Mouse (Mus musculus) testis, postnatal 10 days (tissue): ENCODE data around the gene Mmp2.

ENCODE experiments used
- DNase-seq: peaks from one replicate; pipeline ENCODE4 v3.0.0; 2021; ENCODE audit warnings: low spot score

The Mmp2 gene

DNA sequence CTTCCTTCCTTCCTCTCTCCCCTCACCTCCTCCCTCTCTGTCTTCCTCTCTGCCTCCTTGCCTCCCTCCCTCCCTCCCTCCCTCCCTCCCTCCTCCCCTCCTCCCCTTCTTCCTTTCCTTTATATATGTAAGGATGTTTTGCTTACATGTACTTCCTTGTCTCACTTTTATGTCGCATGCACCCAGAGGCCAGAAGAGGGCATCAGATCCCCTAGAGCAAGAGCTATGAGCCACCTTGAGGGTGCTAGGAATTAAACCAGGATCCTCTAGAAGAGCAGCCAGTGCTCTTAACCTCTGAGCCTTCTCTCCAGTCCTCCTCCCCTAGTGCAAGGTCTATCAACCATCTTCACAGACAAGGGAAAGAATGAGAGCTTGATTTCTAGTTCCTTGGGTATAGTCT, 69.0 kb downstream of the Mmp2 start:
- DNase-seq = no peak

DNA sequence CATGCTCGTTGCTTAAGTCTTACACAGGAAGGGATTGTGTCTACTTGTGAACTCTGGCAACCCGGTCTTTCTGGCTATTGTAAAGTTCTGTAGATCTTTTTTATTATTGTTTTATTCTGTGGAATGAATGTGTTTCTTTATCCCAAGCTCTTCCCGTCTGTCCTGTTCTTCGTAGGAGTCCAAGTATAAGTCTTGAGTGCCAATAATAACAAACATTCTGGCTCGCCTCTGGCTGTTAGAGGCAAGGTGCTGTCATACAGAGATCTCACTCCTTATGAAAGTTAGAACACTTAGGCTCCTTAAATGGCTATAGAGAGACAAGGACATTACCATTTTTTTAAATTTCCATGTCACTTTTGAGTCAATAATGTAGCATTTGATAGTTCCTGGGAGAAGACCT, 69.5 kb downstream of the Mmp2 start:
- DNase-seq = no peak

DNA sequence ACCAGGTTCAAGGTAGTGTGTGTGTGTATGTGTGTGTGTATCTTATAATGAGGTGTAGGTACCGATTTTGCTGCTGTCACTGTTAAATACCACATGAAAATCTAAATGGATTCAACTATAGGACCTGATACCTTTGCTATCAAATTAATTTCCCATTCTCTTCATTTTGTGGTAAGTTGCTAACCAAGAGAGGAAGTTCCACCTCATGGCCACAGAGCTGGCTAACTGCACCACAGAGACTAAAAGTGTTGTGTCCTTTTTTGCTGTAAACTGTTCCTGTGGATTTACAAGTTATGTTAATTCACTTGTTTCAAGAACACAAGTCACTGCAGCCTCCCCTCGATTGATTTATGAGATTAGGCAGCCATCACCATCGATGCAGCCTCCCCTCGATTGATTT, 70.7 kb downstream of the Mmp2 start:
- no peak for DNase-seq

GRCm38 (mm10) chr8:92899590-92899989, 72.5 kb downstream of the Mmp2 start:
- DNase-seq = no peak

GRCm38 (mm10) chr8:92901107-92901506, 74.0 kb downstream of the Mmp2 start, which contains the start of gene Capns2:
TSS of gene Capns2 (plus strand) at chr8:92901407.
- no peak for DNase-seq

DNA sequence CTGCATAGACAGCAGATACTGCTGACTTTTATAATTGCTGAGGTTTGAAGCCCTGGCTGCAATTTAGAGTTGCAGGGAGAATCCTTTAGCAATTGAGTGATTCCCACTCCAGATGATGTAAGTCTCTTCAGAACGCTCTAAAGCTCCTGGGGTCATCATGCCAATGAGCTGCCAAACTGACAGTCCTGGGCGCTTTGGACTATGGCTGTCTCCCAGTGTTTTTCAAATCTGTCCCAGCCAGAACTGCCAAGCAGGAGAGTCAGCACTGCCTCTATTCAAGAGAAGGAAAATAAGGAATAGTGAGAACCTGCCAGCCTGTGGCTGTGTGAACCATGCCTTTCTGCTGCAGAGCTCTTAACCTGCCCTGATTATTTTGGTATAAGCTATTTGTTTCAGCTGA, 75.9 kb downstream of the Mmp2 start:
- DNase-seq = no peak
